Mouse (Mus musculus) 3134 (cell line): Measurements from ENCODE around the gene Cuedc1.
A peak's percentile ranks its signal among the peaks of the same experiment; 100 is the strongest.

Source experiments
- DNase-seq: peaks from one replicate; pipeline ENCODE4 v3.0.0-alpha.2; 2011; ENCODE audit warnings: low spot score; ENCODE audit not compliant: insufficient read length; ENCODE audit errors: extremely low read depth

Gene Cuedc1

GRCm38 (mm10) chr11:88117356-88118090 lies 19.7 kb downstream of the Cuedc1 start:
- peak; percentile 39 for DNase-seq

- no peak for DNase-seq
Observed at GRCm38 (mm10) chr11:88118091-88118440, 20.2 kb downstream of the Cuedc1 start.

- DNase-seq: peak; percentile 33
Observed at GRCm38 (mm10) chr11:88118817-88119642, 21.2 kb downstream of the Cuedc1 start.

GRCm38 (mm10) chr11:88122545-88122944 lies 24.7 kb downstream of the Cuedc1 start:
- no peak for DNase-seq

- no peak for DNase-seq
Observed at GRCm38 (mm10) chr11:88123021-88123420, 25.2 kb downstream of the Cuedc1 start.

- DNase-seq: no peak
Observed at GRCm38 (mm10) chr11:88123731-88124130, 25.9 kb downstream of the Cuedc1 start.

GRCm38 (mm10) chr11:88125483-88125882 lies 27.6 kb downstream of the Cuedc1 start:
- DNase-seq: no peak

GRCm38 (mm10) chr11:88126306-88126793 lies 28.5 kb downstream of the Cuedc1 start:
- no peak for DNase-seq

GRCm38 (mm10) chr11:88128461-88128860 lies 30.6 kb downstream of the Cuedc1 start:
- no peak for DNase-seq

- no peak for DNase-seq
Observed at GRCm38 (mm10) chr11:88129281-88129680, 31.4 kb downstream of the Cuedc1 start.

- DNase-seq: no peak
Observed at GRCm38 (mm10) chr11:88129935-88130334, 32.1 kb downstream of the Cuedc1 start.

GRCm38 (mm10) chr11:88131847-88132246 lies 34.0 kb downstream of the Cuedc1 start:
- no peak for DNase-seq

- no peak for DNase-seq
Observed at GRCm38 (mm10) chr11:88135218-88135617, 37.4 kb downstream of the Cuedc1 start.

- no peak for DNase-seq
Observed at GRCm38 (mm10) chr11:88137814-88138425, 40.1 kb downstream of the Cuedc1 start.

GRCm38 (mm10) chr11:88139256-88139861 lies 41.5 kb downstream of the Cuedc1 start:
- no peak for DNase-seq

- DNase-seq: no peak
Observed at GRCm38 (mm10) chr11:88140066-88141060, 42.5 kb downstream of the Cuedc1 start.

- DNase-seq: no peak
Observed at GRCm38 (mm10) chr11:88142362-88142761, 44.5 kb downstream of the Cuedc1 start.

GRCm38 (mm10) chr11:88144100-88144499 lies 46.2 kb downstream of the Cuedc1 start:
- DNase-seq: no peak

- DNase-seq: no peak
Observed at GRCm38 (mm10) chr11:88145214-88146006, 47.6 kb downstream of the Cuedc1 start.
